Mouse (Mus musculus): ENCODE results near the gene Ehbp1.

GRCm38 (mm10) chr11:22190576-22190975 lies 151.5 kb downstream of the Ehbp1 start:
- no peak for TF ChIP-seq CTCF (IDR thresholded peaks at IDR 0.05; ENCODE audit: insufficient read depth, low read length)
- TF ChIP-seq POLR2A (IDR thresholded peaks at IDR 0.05; ENCODE audit: borderline replicate concordance, extremely low read depth, low read depth, low read length): no peak
